Mouse (Mus musculus) thymus, postnatal 4 days (tissue): ENCODE measurements around the gene Mapkap1.

Experiments used
- DNase-seq: peaks from one replicate; pipeline ENCODE4 v3.0.0; 2021

Gene Mapkap1

GRCm38 (mm10) chr2:34532394-34532793 is 125.8 kb downstream of the Mapkap1 start:
- DNase-seq, result no peak

- DNase-seq, result no peak
Measured at GRCm38 (mm10) chr2:34533281-34533680, 126.7 kb downstream of the Mapkap1 start.

GRCm38 (mm10) chr2:34534996-34535395 is 128.4 kb downstream of the Mapkap1 start:
- DNase-seq, result no peak

GRCm38 (mm10) chr2:34537356-34537755 is 130.8 kb downstream of the Mapkap1 start:
- DNase-seq, result no peak

GRCm38 (mm10) chr2:34543581-34543980 is 137.0 kb downstream of the Mapkap1 start:
- no peak for DNase-seq

GRCm38 (mm10) chr2:34544021-34544420 is 137.4 kb downstream of the Mapkap1 start:
- no peak for DNase-seq

- no peak for DNase-seq
Measured at GRCm38 (mm10) chr2:34544646-34545395, 138.2 kb downstream of the Mapkap1 start.

GRCm38 (mm10) chr2:34546176-34546677 is 139.7 kb downstream of the Mapkap1 start:
- DNase-seq, result no peak

GRCm38 (mm10) chr2:34547516-34547915 is 140.9 kb downstream of the Mapkap1 start:
- DNase-seq, result no peak

- no peak for DNase-seq
Measured at GRCm38 (mm10) chr2:34548961-34549360, 142.4 kb downstream of the Mapkap1 start.

- DNase-seq, result no peak
Measured at GRCm38 (mm10) chr2:34549469-34549868, 142.9 kb downstream of the Mapkap1 start.

- DNase-seq, result no peak
Measured at GRCm38 (mm10) chr2:34552772-34553171, 146.2 kb downstream of the Mapkap1 start.

- DNase-seq, result no peak
Measured at GRCm38 (mm10) chr2:34553580-34554231, 147.1 kb downstream of the Mapkap1 start.

GRCm38 (mm10) chr2:34560146-34560545 is 153.6 kb downstream of the Mapkap1 start:
- DNase-seq, result no peak

GRCm38 (mm10) chr2:34563089-34563694 is 156.6 kb downstream of the Mapkap1 start:
- DNase-seq, result no peak

- DNase-seq, result no peak
Measured at GRCm38 (mm10) chr2:34563865-34564264, 157.3 kb downstream of the Mapkap1 start.

GRCm38 (mm10) chr2:34566146-34566545 is 159.6 kb downstream of the Mapkap1 start:
- no peak for DNase-seq

- DNase-seq, result no peak
Measured at GRCm38 (mm10) chr2:34566601-34567000, 160.0 kb downstream of the Mapkap1 start.

GRCm38 (mm10) chr2:34569131-34569530 is 162.6 kb downstream of the Mapkap1 start:
- no peak for DNase-seq

GRCm38 (mm10) chr2:34570378-34570777 is 163.8 kb downstream of the Mapkap1 start:
- DNase-seq, result no peak

GRCm38 (mm10) chr2:34571096-34571495 is 164.5 kb downstream of the Mapkap1 start:
- no peak for DNase-seq

- no peak for DNase-seq
Measured at GRCm38 (mm10) chr2:34573073-34573472, 166.5 kb downstream of the Mapkap1 start.

- no peak for DNase-seq
Measured at GRCm38 (mm10) chr2:34588546-34588945, 182.0 kb downstream of the Mapkap1 start.
